Mouse (Mus musculus): ENCODE measurements at regions not wholly inside any gene's neighbourhood (a gene's known extent, or its start where the extent isn't known, plus 50 kb on each side); places are given as distances from the start of the nearest gene placed in this dataset.

DNA sequence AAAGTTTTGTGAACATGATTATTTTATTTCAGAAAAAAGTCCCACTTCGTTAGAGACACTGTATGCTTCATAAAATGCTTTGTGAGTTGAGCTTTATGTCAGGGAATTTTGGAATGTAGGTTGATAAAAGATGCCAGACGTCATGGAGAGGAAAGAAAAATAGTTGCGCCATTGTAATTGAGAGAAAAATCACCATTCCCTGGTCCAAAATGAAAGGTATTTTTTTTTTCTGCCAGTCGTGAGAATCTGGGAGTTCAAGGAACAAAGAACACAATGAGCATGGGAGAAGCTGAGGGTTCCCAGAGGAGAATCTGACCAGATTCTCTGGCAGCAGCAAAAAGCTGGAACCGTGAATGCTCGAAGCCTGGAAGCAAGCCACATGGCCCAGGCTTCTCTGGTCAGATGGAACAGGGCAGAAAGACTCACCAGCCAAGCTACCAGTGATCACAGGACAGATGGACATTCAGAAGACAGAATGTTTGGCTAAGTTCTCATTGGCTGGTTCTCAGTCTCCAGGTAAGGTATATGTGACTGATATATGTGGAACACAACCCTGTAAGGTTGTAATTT is 247.5 kb downstream of the Dnajb9 start:
- Histone ChIP-seq H3K27me3 (no peaks in the 10 kb centered on the region), H3K9me3 (no peaks in the 10 kb centered on the region), H3K4me2 (no peak overlapping the region), H3K27ac (no peak overlapping the region), H3K9ac (no peak overlapping the region), H3K4me1 (no peaks in the 10 kb centered on the region), H3K4me3 (no peak overlapping the region), H3K36me3 (no peaks in the 10 kb centered on the region)
- no peak for ATAC-seq (ENCODE audit: insufficient number of reproducible peaks, insufficient read depth, low FRiP score, low TSS enrichment, low read depth)
- WGBS, result 64% methylated on average over 6 of the region's 6 CpGs

DNA sequence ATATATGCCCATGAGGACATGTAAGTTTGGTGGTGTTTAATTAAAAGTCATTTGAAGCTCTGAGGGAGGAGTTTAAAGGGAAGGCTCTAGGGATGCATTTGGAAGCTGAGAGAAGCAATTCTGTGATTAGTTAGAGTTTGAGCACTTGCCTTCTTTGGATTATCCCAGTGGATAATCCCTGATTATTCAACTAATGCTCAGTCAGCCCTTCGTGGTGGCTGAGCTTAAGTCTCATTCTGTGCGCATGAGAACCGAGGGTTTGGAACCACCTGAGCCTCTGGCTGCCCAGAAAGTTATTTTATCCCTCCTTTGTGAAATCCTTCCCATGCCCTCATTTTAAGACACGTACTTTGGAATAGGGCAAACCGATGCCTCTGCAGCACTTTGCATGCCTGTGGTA is 285.9 kb downstream of the Dnajb9 start:
- Histone ChIP-seq H3K4me2 (no peak overlapping the region), H3K4me1 (no peaks in the 10 kb centered on the region), H3K27ac (no peak overlapping the region), H3K36me3 (no peaks in the 10 kb centered on the region), H3K9ac (no peak overlapping the region), H3K27me3 (no peaks in the 10 kb centered on the region), H3K4me3 (no peak overlapping the region), H3K9me3 (no peaks in the 10 kb centered on the region)
- whole genome bisulfite sequencing, result 66% methylated on average over 5 of the region's 5 CpGs
- ATAC-seq (ENCODE audit: insufficient number of reproducible peaks, insufficient read depth, low FRiP score, low TSS enrichment, low read depth), result no peak

DNA sequence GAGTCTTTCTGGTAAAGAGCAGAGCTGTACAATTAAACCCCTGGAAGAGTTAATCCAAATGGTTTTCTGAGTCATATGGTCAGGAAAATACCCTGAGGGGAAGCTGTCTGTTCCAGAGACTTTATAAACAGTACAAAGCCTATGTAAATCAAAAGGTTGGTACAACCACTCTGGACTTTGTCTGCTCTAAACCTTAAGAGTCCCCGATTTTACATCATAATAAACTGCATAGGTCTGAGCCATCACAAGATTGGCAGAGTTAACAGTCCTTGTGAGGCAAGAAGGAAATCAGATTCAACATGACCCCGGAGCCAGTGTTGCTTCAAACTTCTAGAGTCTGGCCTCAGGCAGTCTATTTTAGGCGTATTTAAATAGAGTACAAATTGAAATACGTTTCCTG is 289.7 kb downstream of the Dnajb9 start:
- H3K27ac ChIP-seq, result no peak overlapping the region

DNA sequence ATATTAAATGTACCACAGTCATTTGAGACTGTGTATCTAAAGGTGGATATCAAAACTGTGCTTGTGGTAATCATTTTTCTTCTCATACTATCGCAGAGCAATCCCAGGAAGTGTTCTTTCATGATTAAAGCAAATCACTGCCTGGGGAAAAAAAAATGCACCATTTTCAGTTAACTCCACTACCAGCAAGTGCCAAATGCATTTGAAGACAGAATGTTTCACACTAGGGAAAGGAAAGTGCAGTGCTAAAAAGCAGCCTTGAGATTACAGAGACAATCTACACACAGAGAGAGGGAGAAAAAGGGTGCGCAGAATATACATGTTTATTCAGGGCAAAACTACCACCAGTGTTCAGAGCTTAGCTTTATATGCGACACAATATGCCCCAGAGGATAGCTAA is 291.0 kb downstream of the Dnajb9 start:
- no peak for ATAC-seq (ENCODE audit: insufficient number of reproducible peaks, insufficient read depth, low FRiP score, low TSS enrichment, low read depth)
- 68% methylated on average over 3 of the region's 3 CpGs for WGBS

More for the DNA sequence above, 289.7 kb downstream of the Dnajb9 start:
- no peaks in the 10 kb centered on the region for H3K27me3 ChIP-seq
- H3K9me3 ChIP-seq, result no peaks in the 10 kb centered on the region
- ATAC-seq (ENCODE audit: insufficient number of reproducible peaks, insufficient read depth, low FRiP score, low TSS enrichment, low read depth), result no peak
- no peaks in the 10 kb centered on the region for H3K36me3 ChIP-seq
- H3K4me1 ChIP-seq, result no peaks in the 10 kb centered on the region
- no peak overlapping the region for H3K4me3 ChIP-seq
- no peak overlapping the region for H3K9ac ChIP-seq
- WGBS, result 53% methylated on average over 4 of the region's 4 CpGs
- no peak overlapping the region for H3K4me2 ChIP-seq

DNA sequence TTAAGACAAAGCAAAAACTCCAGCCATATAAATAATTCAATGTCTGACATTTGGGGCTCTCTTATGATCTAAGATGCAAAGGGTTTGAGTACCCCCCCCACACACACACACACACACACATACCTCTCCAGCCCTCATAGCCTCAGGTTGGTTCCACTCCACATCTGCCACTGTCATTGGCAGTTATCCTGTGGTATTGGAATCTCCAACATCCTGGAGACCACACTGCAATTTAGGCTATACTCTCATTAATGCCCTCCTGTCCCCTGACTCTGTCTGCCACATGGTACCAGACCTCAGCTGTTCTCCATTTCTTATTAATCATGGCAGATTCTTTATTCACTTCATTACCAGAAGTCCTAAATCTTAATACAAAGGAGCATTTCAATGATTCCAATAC is 293.3 kb downstream of the Dnajb9 start:
- no peaks in the 10 kb centered on the region for H3K27me3 ChIP-seq
- no peak for ATAC-seq (ENCODE audit: insufficient number of reproducible peaks, insufficient read depth, low FRiP score, low TSS enrichment, low read depth)
- H3K4me3 ChIP-seq, result no peak overlapping the region
- no peaks in the 10 kb centered on the region for H3K9me3 ChIP-seq
- no peaks in the 10 kb centered on the region for H3K36me3 ChIP-seq
- no peak overlapping the region for H3K9ac ChIP-seq
- H3K27ac ChIP-seq, result no peak overlapping the region
- no peaks in the 10 kb centered on the region for H3K4me1 ChIP-seq
- no peak overlapping the region for H3K4me2 ChIP-seq

More for the DNA sequence above, 291.0 kb downstream of the Dnajb9 start:
- H3K27me3 ChIP-seq, result no peaks in the 10 kb centered on the region
- H3K36me3 ChIP-seq, result no peaks in the 10 kb centered on the region
- H3K9me3 ChIP-seq, result no peaks in the 10 kb centered on the region
- no peak overlapping the region for H3K4me2 ChIP-seq
- no peak overlapping the region for H3K4me3 ChIP-seq
- H3K9ac ChIP-seq, result no peak overlapping the region
- H3K27ac ChIP-seq, result no peak overlapping the region
- H3K4me1 ChIP-seq, result no peaks in the 10 kb centered on the region

DNA sequence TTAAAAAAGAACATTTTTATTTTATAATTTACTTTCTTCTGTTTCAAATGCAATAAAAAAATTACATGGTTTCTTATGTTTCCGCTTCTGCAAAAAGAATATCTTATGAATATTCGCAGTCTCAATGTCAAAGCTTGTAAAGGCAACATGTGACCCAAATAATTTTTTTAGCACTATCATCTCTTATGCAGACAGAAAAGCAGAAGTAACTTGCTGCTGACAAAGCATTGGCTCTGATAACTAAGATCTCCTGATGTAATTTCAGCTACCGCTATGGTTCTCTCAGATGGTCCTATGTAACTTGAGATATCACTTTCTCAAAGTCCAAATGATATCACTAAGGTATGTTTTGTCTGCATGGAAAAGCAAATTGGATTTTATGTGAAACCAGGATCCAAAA is 310.9 kb downstream of the Dnajb9 start:
- WGBS, result 86% methylated on average over 3 of the region's 3 CpGs
- no peak overlapping the region for H3K4me3 ChIP-seq
- no peak overlapping the region for H3K4me2 ChIP-seq

DNA sequence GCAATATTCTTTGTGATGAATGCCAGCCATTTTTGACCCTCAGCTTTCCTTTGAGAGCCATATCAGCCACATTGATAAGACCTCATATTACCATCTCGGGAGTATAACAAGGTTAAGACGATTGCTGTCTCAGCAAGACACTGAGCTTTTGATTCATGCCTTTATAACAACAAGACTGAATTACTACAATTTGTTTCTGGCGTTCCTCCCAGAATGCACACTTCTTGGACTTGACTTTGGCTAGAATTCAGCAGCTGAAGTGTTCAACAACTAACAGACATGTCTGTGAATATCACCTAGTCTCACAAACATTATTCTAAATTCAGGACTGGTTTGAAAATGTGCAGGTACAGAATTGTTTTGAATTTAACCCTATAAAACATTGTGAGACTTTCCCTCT is 324.5 kb downstream of the Dnajb9 start:
- H3K4me2 ChIP-seq, result no peak overlapping the region
- WGBS, result 59% methylated on average over 3 of the region's 3 CpGs
- no peak overlapping the region for H3K27ac ChIP-seq
- no peak for ATAC-seq (ENCODE audit: insufficient number of reproducible peaks, insufficient read depth, low FRiP score, low TSS enrichment, low read depth)
- H3K27me3 ChIP-seq, result no peaks in the 10 kb centered on the region
- H3K36me3 ChIP-seq, result no peaks in the 10 kb centered on the region
- H3K4me1 ChIP-seq, result no peaks in the 10 kb centered on the region
- H3K4me3 ChIP-seq, result no peak overlapping the region
- no peak overlapping the region for H3K9ac ChIP-seq
- H3K9me3 ChIP-seq, result no peaks in the 10 kb centered on the region

More for the DNA sequence above, 310.9 kb downstream of the Dnajb9 start:
- no peak overlapping the region for H3K27ac ChIP-seq
- H3K4me1 ChIP-seq, result no peaks in the 10 kb centered on the region
- no peaks in the 10 kb centered on the region for H3K36me3 ChIP-seq
- no peaks in the 10 kb centered on the region for H3K27me3 ChIP-seq
- no peak overlapping the region for H3K9ac ChIP-seq
- ATAC-seq (ENCODE audit: insufficient number of reproducible peaks, insufficient read depth, low FRiP score, low TSS enrichment, low read depth), result no peak
- no peaks in the 10 kb centered on the region for H3K9me3 ChIP-seq

DNA sequence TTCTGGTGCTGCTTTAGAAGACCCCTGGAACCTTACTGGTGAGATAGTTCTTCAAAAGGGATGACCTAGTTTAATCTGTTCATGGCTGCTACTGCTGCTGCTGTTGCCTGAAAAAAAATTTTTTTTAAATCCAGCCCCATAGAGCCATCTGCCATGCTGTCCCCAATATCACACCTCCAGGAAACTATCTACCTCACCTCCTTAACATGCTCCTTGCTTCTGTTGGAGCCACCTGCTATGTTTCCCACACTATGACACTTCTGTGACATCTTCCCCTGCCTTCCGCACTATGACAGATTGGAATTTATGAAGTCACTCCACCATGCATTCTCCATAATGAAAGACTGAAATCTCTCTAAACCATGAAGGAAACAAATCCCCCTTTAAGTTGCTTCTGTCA is 349.6 kb downstream of the Dnajb9 start:
- Histone ChIP-seq H3K9me3 (no peaks in the 10 kb centered on the region), H3K4me2 (no peak overlapping the region), H3K4me3 (no peak overlapping the region), H3K4me1 (0 out of 2 replicates have a peak, but pooled peaks cover 3% of the 10 kb centered on the region), H3K9ac (no peak overlapping the region), H3K27me3 (no peaks in the 10 kb centered on the region), H3K36me3 (no peaks in the 10 kb centered on the region), H3K27ac (no peak overlapping the region)
- ATAC-seq (ENCODE audit: insufficient number of reproducible peaks, insufficient read depth, low FRiP score, low TSS enrichment, low read depth), result no peak
- 98% methylated on average over 1 of the region's 1 CpGs for WGBS

DNA sequence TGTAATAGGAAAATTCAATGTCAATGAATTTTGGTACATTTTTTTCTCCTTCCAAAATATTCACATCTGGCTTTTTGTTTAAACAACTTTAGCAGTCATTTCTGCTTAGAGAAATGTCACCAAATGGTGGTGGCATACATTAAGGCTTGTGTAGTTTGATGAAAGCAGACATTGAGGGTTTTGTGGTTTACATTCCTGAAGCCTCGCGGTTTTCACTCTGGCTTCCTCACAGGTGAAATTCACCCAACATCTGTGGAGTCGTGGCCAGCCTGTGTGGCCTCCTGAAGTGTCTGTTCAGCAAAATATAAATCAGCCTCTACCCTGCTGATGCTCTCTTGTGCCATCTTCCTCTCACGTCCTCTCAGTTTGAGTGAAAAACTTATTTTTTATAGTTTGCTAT is 353.8 kb downstream of the Dnajb9 start:
- Histone ChIP-seq H3K4me2 (no peak overlapping the region), H3K27ac (no peak overlapping the region), H3K9ac (no peak overlapping the region), H3K9me3 (no peaks in the 10 kb centered on the region), H3K4me1 (0 out of 2 replicates have a peak, but pooled peaks cover 3% of the 10 kb centered on the region), H3K4me3 (no peak overlapping the region), H3K27me3 (no peaks in the 10 kb centered on the region), H3K36me3 (no peaks in the 10 kb centered on the region)
- 28% methylated on average over 4 of the region's 4 CpGs for whole genome bisulfite sequencing
- no peak for ATAC-seq (ENCODE audit: insufficient number of reproducible peaks, insufficient read depth, low FRiP score, low TSS enrichment, low read depth)

DNA sequence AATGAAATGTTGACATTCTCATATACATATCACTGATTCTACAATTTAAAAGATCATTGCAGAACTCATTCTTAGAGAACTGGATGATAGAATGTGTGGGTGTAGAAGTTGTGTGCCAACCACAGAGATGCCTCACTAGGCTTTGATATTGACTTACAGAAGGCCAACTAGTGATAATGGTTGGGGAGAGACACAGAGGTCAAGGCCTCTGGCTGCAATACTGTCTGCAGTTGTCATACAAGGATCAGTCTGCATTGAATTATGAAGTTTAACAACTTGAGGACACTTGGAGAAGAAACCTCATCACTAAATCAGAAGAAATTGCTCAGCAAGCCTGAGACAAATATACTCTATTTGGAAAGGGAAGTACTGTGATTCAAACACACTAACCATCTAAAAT is 357.9 kb downstream of the Dnajb9 start:
- H3K9me3 ChIP-seq, result no peaks in the 10 kb centered on the region
- no peak for ATAC-seq (ENCODE audit: insufficient number of reproducible peaks, insufficient read depth, low FRiP score, low TSS enrichment, low read depth)
- no peaks in the 10 kb centered on the region for H3K36me3 ChIP-seq
- no peaks in the 10 kb centered on the region for H3K27me3 ChIP-seq
- no peak overlapping the region for H3K27ac ChIP-seq
- H3K9ac ChIP-seq, result no peak overlapping the region
- no peak overlapping the region for H3K4me3 ChIP-seq
- H3K4me1 ChIP-seq, result 0 out of 2 replicates have a peak, but pooled peaks cover 3% of the 10 kb centered on the region
- H3K4me2 ChIP-seq, result no peak overlapping the region

DNA sequence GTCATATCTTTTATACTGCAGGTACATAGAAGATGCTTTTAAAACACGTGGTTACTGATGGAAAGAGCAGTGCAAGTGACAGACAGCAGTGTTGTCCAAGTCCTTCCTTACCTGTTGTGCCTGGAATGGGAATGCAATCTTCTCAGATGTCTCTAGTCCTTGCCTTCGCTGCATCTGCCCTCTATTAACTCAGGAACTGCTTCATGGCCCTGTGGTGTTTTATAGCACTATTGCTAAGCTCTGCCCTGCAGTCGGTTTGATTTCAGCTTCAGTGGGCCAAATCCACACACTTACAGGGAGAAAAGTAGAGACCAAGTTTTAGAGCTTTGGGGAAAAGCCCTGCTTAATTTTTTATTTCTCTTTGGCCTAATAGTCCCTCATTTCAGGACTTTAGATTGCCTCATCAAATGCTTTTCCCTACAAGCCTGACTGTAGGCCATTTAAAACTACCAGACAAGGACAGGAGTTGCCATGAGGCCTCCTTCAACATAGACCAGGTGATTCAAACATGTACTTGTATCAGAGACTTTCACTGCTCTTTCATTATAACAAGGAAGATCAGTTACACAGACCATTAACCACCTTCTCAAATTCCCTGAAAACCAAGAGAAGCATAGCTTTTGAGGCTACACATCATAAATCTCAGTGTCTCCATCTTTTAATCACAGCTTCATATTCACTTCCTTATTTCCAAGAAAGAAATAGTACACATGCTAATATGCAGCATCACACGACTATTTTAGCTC is 358.7 kb downstream of the Dnajb9 start:
- no peaks in the 10 kb centered on the region for H3K9me3 ChIP-seq
- no peaks in the 10 kb centered on the region for H3K27me3 ChIP-seq
- H3K4me1 ChIP-seq, result no peaks in the 10 kb centered on the region
- no peak overlapping the region for H3K4me3 ChIP-seq
- ATAC-seq (ENCODE audit: insufficient number of reproducible peaks, insufficient read depth, low FRiP score, low TSS enrichment, low read depth), result no peak
- H3K36me3 ChIP-seq, result no peaks in the 10 kb centered on the region
- no peak overlapping the region for H3K4me2 ChIP-seq
- WGBS, result 60% methylated on average over 4 of the region's 4 CpGs
- H3K9ac ChIP-seq, result no peak overlapping the region
- H3K27ac ChIP-seq, result no peak overlapping the region

DNA sequence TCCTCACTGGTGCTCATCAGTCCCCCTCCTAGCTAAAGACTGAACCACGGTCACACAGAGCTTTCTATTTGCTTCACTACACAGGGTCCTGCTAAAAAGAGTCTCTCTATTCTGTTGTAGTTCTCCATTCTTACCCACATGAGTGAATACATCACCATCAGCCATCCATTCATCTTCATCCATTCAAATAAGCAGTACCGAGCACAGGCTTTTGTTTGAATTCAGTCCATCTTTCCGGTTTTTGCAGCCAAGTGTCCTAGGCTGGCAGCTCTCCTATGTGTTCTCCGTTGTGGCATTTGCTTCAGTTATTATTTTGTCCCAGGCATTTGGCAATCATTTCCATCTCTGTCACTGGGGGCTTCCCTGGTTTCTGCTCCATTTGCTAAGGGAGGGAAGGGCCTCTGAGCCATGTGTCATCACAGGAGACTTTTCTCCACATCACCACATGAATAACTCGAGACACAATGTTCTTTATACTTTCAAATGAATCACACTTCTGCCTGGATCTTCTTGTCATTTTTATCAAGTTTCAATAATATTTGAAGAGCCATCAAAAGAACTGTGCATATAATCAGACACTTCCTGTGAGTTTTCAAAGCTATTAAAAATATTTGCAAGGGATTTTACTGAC is 366.1 kb downstream of the Dnajb9 start:
- ATAC-seq (ENCODE audit: insufficient number of reproducible peaks, insufficient read depth, low FRiP score, low TSS enrichment, low read depth), result no peak
- Histone ChIP-seq H3K4me1 (no peaks in the 10 kb centered on the region; the same call in 1 of the 2 replicates), H3K36me3 (no peaks in the 10 kb centered on the region)

More for the DNA sequence above, 366.1 kb downstream of the Dnajb9 start:
- WGBS, result 50% methylated on average over 5 of the region's 5 CpGs
- H3K27me3 ChIP-seq, result no peaks in the 10 kb centered on the region
- no peak overlapping the region for H3K9ac ChIP-seq
- no peaks in the 10 kb centered on the region for H3K9me3 ChIP-seq
- no peak overlapping the region for H3K4me2 ChIP-seq
- no peak overlapping the region for H3K27ac ChIP-seq
- no peak overlapping the region for H3K4me3 ChIP-seq
